Mouse (Mus musculus) myocyte (in vitro differentiated cells): ENCODE results near the gene Sos1.

Source experiments
- CEBPB ChIP-seq: IDR thresholded peaks from 2 replicates; pipeline ENCODE4 v1.6.1; 2011; ENCODE audit warnings: mild to moderate bottlenecking, moderate library complexity; ENCODE audit not compliant: poor library complexity, insufficient read depth, severe bottlenecking
- E2F4 ChIP-seq: IDR thresholded peaks from one replicate; pipeline ENCODE4 v1.6.1; 2011; ENCODE audit warnings: mild to moderate bottlenecking, control low read depth, moderate library complexity; ENCODE audit not compliant: insufficient read depth
- MAX ChIP-seq: IDR thresholded peaks from one replicate; pipeline ENCODE4 v1.6.1; 2011; ENCODE audit warnings: low read depth, mild to moderate bottlenecking, control low read depth
- MYOD1 ChIP-seq, 3 experiments: IDR thresholded peaks; one replicate each; pipeline ENCODE4 v1.6.1; 2011; ENCODE audit warnings: control low read depth in 2 of 3, low read depth in 2 of 3, mild to moderate bottlenecking in 2 of 3, moderate library complexity in 1 of 3; ENCODE audit not compliant: insufficient read length in 2 of 3, control insufficient read depth in 1 of 3
- MYOG ChIP-seq, 3 experiments: IDR thresholded peaks; one replicate each; pipeline ENCODE4 v1.6.1; 2011; ENCODE audit warnings: control low read depth in 2 of 3, low read depth in 2 of 3, mild to moderate bottlenecking in 2 of 3; ENCODE audit not compliant: insufficient read length in 2 of 3, control insufficient read depth in 1 of 3, insufficient read depth in 1 of 3
- POLR2A ChIP-seq: IDR thresholded peaks from one replicate; pipeline ENCODE4 v1.6.1; 2011; ENCODE audit warnings: low read depth, mild to moderate bottlenecking, control low read depth, moderate library complexity; ENCODE audit not compliant: insufficient read length
- POLR2AphosphoS2 ChIP-seq: IDR thresholded peaks from one replicate; pipeline ENCODE4 v1.6.1; 2011; ENCODE audit warnings: low read depth, control low read depth; ENCODE audit not compliant: insufficient read length
- REST ChIP-seq: IDR thresholded peaks from one replicate; pipeline ENCODE4 v1.6.1; 2011; ENCODE audit warnings: mild to moderate bottlenecking, control low read depth, moderate library complexity; ENCODE audit not compliant: insufficient read depth, insufficient read length
- SRF ChIP-seq: IDR thresholded peaks from one replicate; pipeline ENCODE4 v1.6.1; 2011; ENCODE audit warnings: low read depth; ENCODE audit not compliant: control insufficient read depth, insufficient read length
- TCF12 ChIP-seq: IDR thresholded peaks from one replicate; pipeline ENCODE4 v1.6.1; 2011; ENCODE audit warnings: mild to moderate bottlenecking, control low read depth; ENCODE audit not compliant: poor library complexity, insufficient read depth, severe bottlenecking
- TCF3 ChIP-seq: IDR thresholded peaks from one replicate; pipeline ENCODE4 v1.6.1; 2011; ENCODE audit warnings: low read depth, control low read depth; ENCODE audit not compliant: insufficient read length
- USF1 ChIP-seq: IDR thresholded peaks from one replicate; pipeline ENCODE4 v1.6.1; 2011; ENCODE audit warnings: low read depth, mild to moderate bottlenecking, control low read depth, moderate library complexity

DNA sequence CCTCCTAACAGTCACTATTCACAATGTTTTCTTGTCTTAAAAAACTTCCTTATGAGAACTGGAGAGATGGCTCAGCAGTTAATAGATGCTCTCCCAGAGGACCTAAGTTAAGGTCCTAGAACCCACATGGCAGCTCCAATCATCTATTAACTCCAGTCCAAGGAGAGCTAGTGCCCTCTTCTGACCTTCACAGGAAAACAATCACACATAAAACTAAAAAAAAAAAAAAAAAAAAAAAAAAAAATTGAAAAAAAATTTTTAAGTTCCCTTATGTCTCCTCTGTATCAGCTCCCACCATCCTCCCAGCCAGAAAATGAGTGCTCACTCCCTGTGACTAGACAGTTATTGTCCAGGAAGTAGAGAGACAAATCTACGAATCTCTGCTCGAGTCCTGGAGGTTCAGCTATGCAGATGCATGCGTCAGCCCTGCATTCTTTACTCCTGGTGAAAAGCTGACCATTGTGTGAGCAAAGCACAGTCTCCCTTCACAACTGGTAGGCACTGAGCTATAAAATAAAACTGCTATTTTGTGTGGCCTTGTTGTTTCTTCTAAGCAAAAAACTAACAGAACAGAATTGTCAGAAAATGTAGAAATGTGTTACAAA is 29.7 kb downstream of the Sos1 start:
- TF ChIP-seq REST = no peak
- no peak for TF ChIP-seq POLR2A
- TF ChIP-seq CEBPB = no peak
- no peak for TF ChIP-seq MAX
- TF ChIP-seq SRF = no peak
- no peak for TF ChIP-seq USF1
- no peak for TF ChIP-seq POLR2AphosphoS2
- no peak for TF ChIP-seq TCF12
- no peak for TF ChIP-seq TCF3
- TF ChIP-seq E2F4 = no peak
- TF ChIP-seq MYOD1 (IDR thresholded peaks at IDR 0.05; ENCODE audit: control insufficient read depth in 1 of 3, insufficient read length in 2 of 3, low read depth in 2 of 3) = no peak
- TF ChIP-seq MYOG (IDR thresholded peaks at IDR 0.05; ENCODE audit: control insufficient read depth in 1 of 3, insufficient read depth in 1 of 3, insufficient read length in 2 of 3, low read depth in 2 of 3) = no peak
